Mouse (Mus musculus) limb, embryonic 11.5 days (tissue): ENCODE data around the gene Rtn4rl1. TPM values are rescaled to one million over a fixed set of nuclear protein-coding genes. Genes with fewer than 3 reads are reported as not detected.
"Not testable (repeated sequence)": the region's sequence is repeated elsewhere in the genome, so short reads cannot be mapped to it uniquely, and the experiment has no call there.

Source experiments
- ATAC-seq: fragments of 200-750 bp; cut with Nextera tagmentation; 2 replicates; pipeline ENCODE4 v1.8.0; 2017; ENCODE audit warnings: low read depth; ENCODE audit not compliant: insufficient number of reproducible peaks, low FRiP score, low TSS enrichment
- DNase-seq: peaks from one replicate; pipeline ENCODE4 v3.0.0-alpha.2; 2015; ENCODE audit warnings: low spot score
- H3K27ac ChIP-seq: fragments of 300-500 bp; sonication (generic); replicated peaks from 2 replicates; pipeline ENCODE4 v1.5.1; 2014; ENCODE audit warnings: low read depth, mild to moderate bottlenecking, low read length
- H3K27me3 ChIP-seq: fragments of 300-500 bp; sonication (generic); 2 replicates; pipeline ENCODE4 v1.6.1; 2014; ENCODE audit warnings: mild to moderate bottlenecking, low read length, mixed read lengths; ENCODE audit not compliant: control insufficient read depth, insufficient read depth
- H3K36me3 ChIP-seq: fragments of 300-500 bp; sonication (generic); 2 replicates; pipeline ENCODE4 v1.6.1; 2014; ENCODE audit warnings: mild to moderate bottlenecking, low read length, moderate library complexity, mixed read lengths; ENCODE audit not compliant: control insufficient read depth, insufficient read depth
- H3K4me1 ChIP-seq: fragments of 300-500 bp; sonication (generic); 2 replicates; pipeline ENCODE4 v1.6.1; 2014; ENCODE audit warnings: low read length, mixed read lengths; ENCODE audit not compliant: control insufficient read depth, insufficient read depth
- H3K4me2 ChIP-seq: fragments of 300-500 bp; sonication (generic); 2 replicates; pipeline ENCODE4 v1.6.1; 2014; ENCODE audit warnings: low read depth, mild to moderate bottlenecking, moderate library complexity; ENCODE audit not compliant: severe bottlenecking
- H3K4me3 ChIP-seq: fragments of 300-500 bp; sonication (generic); 2 replicates; pipeline ENCODE4 v1.5.1; 2014; ENCODE audit warnings: low read depth, low read length
- H3K9ac ChIP-seq: fragments of 300-500 bp; sonication (generic); 2 replicates; pipeline ENCODE4 v1.6.1; 2014; ENCODE audit warnings: mild to moderate bottlenecking, low read length
- H3K9me3 ChIP-seq: fragments of 300-500 bp; sonication (generic); 2 replicates; pipeline ENCODE4 v1.6.1; 2016; ENCODE audit warnings: low read length; ENCODE audit not compliant: control insufficient read depth
- whole genome bisulfite sequencing: fragments of 180-500 bp; shearing (Covaris S2); extraction: QIAGEN DNeasy Blood & Tissue Kit; methylation state at CpG from one replicate; pipeline ENCODE4 v1.1.7; 2014; 5-methylcytosine and 5-hydroxymethylcytosine counted together
- polyA plus RNA-seq: library from polyadenylated mRNA; unstranded; fragments of >200 nt; fragmentation: Nextera tagmentation; extraction: Ambion mirVana; gene quantifications from 2 replicates; pipeline ENCODE4 v1.2.1, GENCODE M21; 2014

Rtn4rl1 gene
- polyA plus RNA-seq, 1 experiment from 2014 or later: 0.75 TPM

DNA sequence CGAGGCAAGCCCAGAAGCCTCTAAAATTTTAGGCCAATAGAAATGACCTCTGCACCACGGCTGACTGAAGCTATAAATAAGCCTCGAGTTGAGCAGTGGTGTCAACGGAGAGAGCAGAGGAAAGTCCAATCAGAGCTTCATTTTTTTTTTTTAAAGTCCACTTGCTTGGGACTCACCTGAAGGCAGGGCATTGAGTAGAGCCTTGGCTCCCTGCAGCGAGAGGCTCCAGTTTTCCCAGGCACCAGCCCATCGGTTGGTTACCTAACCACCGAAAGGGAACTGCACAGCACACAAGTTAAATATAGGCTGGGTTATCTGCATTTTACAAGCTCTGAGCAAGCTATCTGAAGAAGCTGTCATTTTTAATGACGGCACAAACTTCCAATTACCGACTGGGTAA is 101.3 kb downstream of the Rtn4rl1 start:
- no peak for DNase-seq
- no peak for ATAC-seq
- Histone ChIP-seq H3K27me3 (peaks cover 12% of the 10 kb centered on the region), H3K4me2 (no peak overlapping the region), H3K9me3 (no peaks in the 10 kb centered on the region), H3K4me1 (no peaks in the 10 kb centered on the region), H3K4me3 (no peak overlapping the region), H3K9ac (no peak overlapping the region), H3K27ac (no peak overlapping the region), H3K36me3 (no peaks in the 10 kb centered on the region)
- WGBS: 66% methylated on average over 9 of the region's 9 CpGs

DNA sequence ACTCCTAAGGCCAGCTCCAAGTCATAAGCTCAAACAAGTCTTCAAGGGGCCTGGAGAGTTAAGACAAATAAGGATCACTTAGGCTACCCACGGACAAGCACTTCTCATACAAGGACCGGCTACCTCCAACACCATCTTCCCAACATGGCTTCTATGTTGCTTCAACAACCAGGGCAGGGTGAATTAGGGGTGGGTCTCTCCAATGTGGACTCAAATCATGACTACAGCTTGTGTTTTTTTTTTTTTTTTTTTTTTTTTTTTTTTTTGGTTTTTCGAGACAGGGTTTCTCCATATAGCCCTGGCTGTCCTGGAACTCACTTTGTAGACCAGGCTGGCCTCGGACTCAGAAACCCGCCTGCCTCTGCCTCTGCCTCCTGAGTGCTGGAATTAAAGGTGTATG is 102.0 kb downstream of the Rtn4rl1 start:
- not testable (repeated sequence) for H3K4me3 ChIP-seq, H3K4me1 ChIP-seq, DNase-seq, H3K27ac ChIP-seq, H3K4me2 ChIP-seq, H3K36me3 ChIP-seq, H3K9me3 ChIP-seq, H3K9ac ChIP-seq, ATAC-seq
- H3K27me3 ChIP-seq: peaks cover 12% of the 10 kb centered on the region
- WGBS: 90% methylated on average over 5 of the region's 5 CpGs

DNA sequence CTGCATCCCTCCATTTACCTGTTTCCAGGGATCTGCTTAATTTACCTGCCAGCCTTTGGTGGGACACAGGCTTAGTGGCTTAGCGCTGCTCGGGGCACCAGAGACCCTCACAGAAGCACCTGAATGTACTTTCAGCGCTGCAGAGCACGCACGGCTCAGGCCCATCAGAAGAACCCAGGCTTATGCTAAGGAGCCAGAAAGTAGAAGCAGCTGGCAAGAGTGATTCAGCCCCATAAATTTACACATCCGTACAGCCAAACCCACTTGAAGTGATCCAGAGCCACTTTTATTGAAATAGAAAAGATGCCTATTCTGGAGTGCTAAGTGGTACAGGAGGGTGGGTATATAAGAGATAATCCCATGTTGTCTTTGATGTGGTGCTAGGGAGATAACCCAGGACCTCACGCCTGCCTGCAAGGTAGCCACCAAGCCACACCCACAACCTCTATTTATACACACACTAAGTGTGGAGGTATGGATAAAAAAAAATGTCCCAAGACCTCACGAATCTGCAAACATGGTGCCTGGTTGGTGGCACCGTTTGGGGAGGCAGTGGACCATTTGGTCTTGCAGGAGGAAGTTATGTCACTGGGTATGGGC is 102.9 kb downstream of the Rtn4rl1 start:
- Histone ChIP-seq H3K27me3 (peaks cover 9% of the 10 kb centered on the region), H3K36me3 (peaks cover 9% of the 10 kb centered on the region; the same call in 1 of the 2 replicates), H3K4me1 (no peaks in the 10 kb centered on the region), H3K4me2 (no peak overlapping the region), H3K9me3 (no peaks in the 10 kb centered on the region), H3K9ac (no peak overlapping the region), H3K27ac (no peak overlapping the region), H3K4me3 (no peak overlapping the region)
- DNase-seq (no peak), ATAC-seq (no peak)
- WGBS: 65% methylated on average over 9 of the region's 9 CpGs

DNA sequence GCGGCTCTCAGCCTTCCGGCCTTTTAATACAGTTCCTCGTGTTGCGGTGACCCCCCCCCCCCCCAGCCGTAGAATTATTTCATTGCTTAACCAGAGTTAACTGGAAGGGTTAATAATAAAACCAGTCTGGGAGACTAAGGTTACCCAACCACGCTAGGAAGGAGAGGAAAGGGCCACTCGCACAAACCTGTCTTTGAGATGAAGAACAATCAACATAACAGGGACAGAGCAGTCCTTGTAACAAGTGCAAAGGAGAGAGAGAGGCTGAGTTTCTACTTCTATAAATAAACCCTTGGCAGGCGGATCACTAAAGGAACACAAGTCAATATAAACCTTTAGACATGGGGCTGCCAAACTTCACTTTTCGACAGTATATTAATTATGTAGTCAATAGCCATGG is 104.0 kb downstream of the Rtn4rl1 start:
- no peak overlapping the region for H3K4me3 ChIP-seq
- H3K27me3 ChIP-seq: no peaks in the 10 kb centered on the region; the same call in 1 of the 2 replicates
- peaks cover 13% of the 10 kb centered on the region; the same call in 1 of the 2 replicates for H3K36me3 ChIP-seq
- no peak overlapping the region for H3K4me2 ChIP-seq
- no peaks in the 10 kb centered on the region for H3K9me3 ChIP-seq
- WGBS: 80% methylated on average over 9 of the region's 9 CpGs
- H3K27ac ChIP-seq: no peak overlapping the region
- ATAC-seq (no peak), DNase-seq (no peak)
- H3K4me1 ChIP-seq: no peaks in the 10 kb centered on the region
- no peak overlapping the region for H3K9ac ChIP-seq

DNA sequence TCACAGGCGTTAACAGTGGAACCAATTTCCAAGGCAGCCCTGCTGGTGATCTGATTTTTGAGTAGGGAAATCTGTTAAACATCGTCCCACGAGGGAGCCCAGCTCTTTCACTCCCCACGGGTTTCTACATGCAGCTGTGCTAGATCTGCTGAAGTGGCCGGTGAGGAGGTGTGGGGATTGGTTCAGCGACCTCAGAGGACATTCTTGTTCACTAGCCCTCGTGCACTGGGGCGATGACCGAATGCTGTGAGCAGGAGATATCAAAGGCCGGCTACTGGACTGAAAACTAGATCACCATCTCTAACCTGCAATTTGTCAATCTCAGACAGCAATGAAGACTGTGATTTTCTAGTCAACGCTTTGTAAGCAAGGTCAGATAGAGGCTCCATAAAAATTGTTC is 104.9 kb downstream of the Rtn4rl1 start:
- no peaks in the 10 kb centered on the region for H3K9me3 ChIP-seq
- ATAC-seq: no peak
- H3K4me1 ChIP-seq: no peaks in the 10 kb centered on the region
- H3K4me3 ChIP-seq: no peak overlapping the region
- no peak overlapping the region for H3K4me2 ChIP-seq
- H3K27me3 ChIP-seq: no peaks in the 10 kb centered on the region
- H3K9ac ChIP-seq: no peak overlapping the region
- no peak overlapping the region for H3K27ac ChIP-seq
- H3K36me3 ChIP-seq: peaks cover 15% of the 10 kb centered on the region; the same call in 1 of the 2 replicates
- WGBS: 60% methylated on average over 11 of the region's 11 CpGs
- no peak for DNase-seq

DNA sequence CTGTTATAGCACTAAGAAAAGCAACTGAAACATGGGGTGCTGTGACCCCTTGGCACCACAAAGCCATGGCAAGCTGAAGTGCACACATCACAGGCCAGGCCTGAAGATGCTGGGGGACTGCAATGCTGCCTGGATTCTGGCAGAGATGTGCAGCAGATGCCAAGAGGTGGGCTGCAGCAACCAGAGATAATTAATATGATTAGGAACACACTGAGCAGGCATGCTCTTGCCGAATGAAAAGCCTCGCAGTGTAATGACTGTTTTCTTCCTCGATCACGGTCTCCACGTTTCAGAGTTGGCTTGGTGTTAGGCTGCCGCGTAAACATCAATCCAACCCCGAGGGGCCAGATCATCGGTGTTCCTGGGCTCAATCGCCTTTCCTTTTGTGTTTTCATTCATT is 106.2 kb downstream of the Rtn4rl1 start:
- Histone ChIP-seq H3K27me3 (no peaks in the 10 kb centered on the region), H3K36me3 (peaks cover 15% of the 10 kb centered on the region; the same call in 1 of the 2 replicates), H3K4me3 (no peak overlapping the region), H3K4me2 (no peak overlapping the region), H3K9me3 (no peaks in the 10 kb centered on the region), H3K4me1 (no peaks in the 10 kb centered on the region), H3K9ac (no peak overlapping the region), H3K27ac (no peak overlapping the region)
- 87% methylated on average over 10 of the region's 10 CpGs for WGBS
- DNase-seq (no peak), ATAC-seq (no peak)

DNA sequence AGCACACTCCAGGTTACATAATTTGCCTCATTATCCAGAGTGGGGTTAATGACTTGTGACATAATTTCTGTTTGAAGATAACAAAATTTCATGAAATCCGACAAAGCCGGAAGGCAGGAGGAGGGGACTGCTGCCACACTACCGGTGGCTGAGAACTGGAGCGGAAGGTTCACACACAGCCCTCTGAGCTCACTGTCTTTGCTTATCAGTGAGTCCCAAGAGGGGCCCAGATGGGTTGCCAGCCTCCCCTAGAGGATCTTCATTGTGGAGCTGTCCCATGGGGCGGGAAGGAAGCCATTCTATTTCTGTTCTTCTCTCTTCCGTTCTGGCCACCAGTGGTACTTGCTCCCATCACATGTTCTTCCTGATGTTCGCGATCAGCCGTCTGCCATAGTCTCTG is 107.4 kb downstream of the Rtn4rl1 start:
- Histone ChIP-seq H3K4me3 (no peak overlapping the region), H3K27me3 (no peaks in the 10 kb centered on the region), H3K27ac (no peak overlapping the region), H3K36me3 (peaks cover 20% of the 10 kb centered on the region), H3K9ac (no peak overlapping the region), H3K4me2 (no peak overlapping the region), H3K9me3 (no peaks in the 10 kb centered on the region), H3K4me1 (no peaks in the 10 kb centered on the region)
- DNase-seq (no peak), ATAC-seq (no peak)
- WGBS: 93% methylated on average over 9 of the region's 9 CpGs

DNA sequence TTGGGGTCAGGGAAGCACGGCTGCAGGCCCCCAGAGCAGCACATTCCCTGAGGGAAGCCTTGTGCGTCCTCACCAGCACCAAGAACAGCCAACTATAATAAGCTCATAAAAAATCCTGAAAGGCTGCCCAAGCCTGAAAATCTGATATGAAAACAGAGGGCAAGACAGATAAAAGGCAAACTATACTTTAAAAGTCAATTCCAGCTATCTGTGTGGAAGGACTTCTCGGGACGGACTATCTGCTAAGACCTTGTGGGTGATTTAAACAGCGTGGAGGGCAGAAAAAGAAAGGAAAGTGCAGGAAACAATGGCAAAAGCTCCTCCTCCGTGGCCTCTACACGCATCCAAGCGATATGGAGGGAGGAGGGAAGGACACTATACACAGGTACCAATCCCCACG is 111.2 kb downstream of the Rtn4rl1 start:
- Histone ChIP-seq H3K27ac (no peak overlapping the region), H3K9me3 (no peaks in the 10 kb centered on the region), H3K9ac (no peak overlapping the region), H3K36me3 (peaks cover 35% of the 10 kb centered on the region), H3K4me3 (no peak overlapping the region), H3K4me1 (no peaks in the 10 kb centered on the region), H3K27me3 (no peaks in the 10 kb centered on the region), H3K4me2 (no peak overlapping the region)
- ATAC-seq (no peak), DNase-seq (no peak)
- WGBS: 89% methylated on average over 9 of the region's 9 CpGs

DNA sequence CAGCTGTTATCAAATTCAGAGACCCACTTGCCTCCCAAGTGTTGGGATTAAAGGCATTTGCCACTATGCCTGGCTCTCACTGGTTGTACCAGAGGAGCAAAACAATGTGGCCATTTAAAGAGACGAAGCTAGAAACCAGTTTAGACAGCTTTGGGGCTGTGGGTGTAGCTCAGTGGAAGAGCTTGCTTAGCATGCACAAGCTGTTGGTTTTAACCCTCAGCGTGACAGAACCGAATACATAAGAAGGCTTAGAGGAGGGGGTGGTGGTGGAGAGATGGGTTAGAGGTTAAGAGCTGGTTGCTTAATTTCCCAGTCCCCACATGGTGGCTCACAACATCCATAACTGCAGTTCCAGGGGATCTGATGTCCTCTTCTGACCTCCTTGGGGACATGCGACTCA is 115.1 kb downstream of the Rtn4rl1 start:
- no peak overlapping the region for H3K4me2 ChIP-seq
- no peak overlapping the region for H3K9ac ChIP-seq
- H3K36me3 ChIP-seq: peaks cover 35% of the 10 kb centered on the region
- DNase-seq (no peak), ATAC-seq (no peak)
- no peaks in the 10 kb centered on the region for H3K27me3 ChIP-seq
- H3K4me3 ChIP-seq: no peak overlapping the region
- H3K27ac ChIP-seq: no peak overlapping the region
- no peaks in the 10 kb centered on the region for H3K4me1 ChIP-seq
- no peaks in the 10 kb centered on the region for H3K9me3 ChIP-seq
- 93% methylated on average over 4 of the region's 4 CpGs for WGBS
